Mouse (Mus musculus): ENCODE results near the gene P2ry10.

- TF ChIP-seq CTCF (IDR thresholded peaks at IDR 0.05; ENCODE audit: low read depth, low read length) (no peak), GATA2 (IDR thresholded peaks at IDR 0.05; ENCODE audit: borderline replicate concordance, low read depth, low read length) (no peak), TAL1 (conservative IDR thresholded peaks at IDR 0.05; ENCODE audit: low read depth, low read length) (no peak), GATA1 (IDR thresholded peaks at IDR 0.05; ENCODE audit: borderline replicate concordance, low read length) (no peak)
Measured at GRCm38 (mm10) chrX:107095633-107096032, 7.3 kb downstream of the P2ry10 start.

Data from G1E (cell line).